Mouse (Mus musculus) testis, adult 2 months (tissue): ENCODE measurements around the gene Prkd3. TPM values are rescaled to one million over a fixed set of nuclear protein-coding genes. Genes with fewer than 3 reads are reported as not detected.

Experiments
- H3K27ac ChIP-seq: fragments of 200-500 bp; 2 replicates; pipeline ENCODE4 v1.5.1; 2012; ENCODE audit warnings: low read depth, low read length; ENCODE audit not compliant: control insufficient read depth, insufficient read depth
- H3K27me3 ChIP-seq: fragments of 200-500 bp; 2 replicates; pipeline ENCODE4 v1.6.1; 2012; ENCODE audit warnings: mild to moderate bottlenecking, low read length, moderate library complexity; ENCODE audit not compliant: control insufficient read depth, insufficient read depth
- H3K36me3 ChIP-seq: fragments of 200-500 bp; 2 replicates; pipeline ENCODE4 v1.6.1; 2012; ENCODE audit warnings: mild to moderate bottlenecking, low read length; ENCODE audit not compliant: control insufficient read depth, insufficient read depth
- H3K4me1 ChIP-seq: fragments of 200-500 bp; 2 replicates; pipeline ENCODE4 v1.6.1; 2012; ENCODE audit warnings: low read length; ENCODE audit not compliant: control insufficient read depth, insufficient read depth
- H3K4me3 ChIP-seq: fragments of 200-500 bp; 2 replicates; pipeline ENCODE4 v1.5.1; 2012; ENCODE audit warnings: low read depth, mild to moderate bottlenecking, low read length, moderate library complexity, mixed read lengths; ENCODE audit not compliant: control insufficient read depth
- CTCF ChIP-seq: fragments of 200-500 bp; IDR thresholded peaks from 2 replicates; pipeline ENCODE4 v1.5.1; 2012; ENCODE audit warnings: low read depth, mild to moderate bottlenecking, inconsistent platforms, low read length, moderate library complexity; ENCODE audit not compliant: control insufficient read depth, insufficient read depth, insufficient replicate concordance
- POLR2A ChIP-seq: fragments of 200-500 bp; IDR thresholded peaks from 2 replicates; pipeline ENCODE4 v1.6.1; 2012; ENCODE audit warnings: low read depth, mild to moderate bottlenecking, inconsistent platforms, low read length, moderate library complexity; ENCODE audit not compliant: control insufficient read depth
- polyA plus RNA-seq: library from polyadenylated mRNA; depleted of rRNA; stranded (reverse); fragments of >200 nt; gene quantifications from 2 replicates; pipeline ENCODE4 v1.2.3, GENCODE M21; 2012

Gene Prkd3
- polyA plus RNA-seq, 1 experiment = 4.2 TPM

GRCm38 (mm10) chr17:79052088-79052812, 31.6 kb upstream of the Prkd3 start:
- Histone ChIP-seq H3K36me3 (no peaks in the 10 kb centered on the region), H3K4me1 (peaks cover 6% of the 10 kb centered on the region), H3K4me3 (peak overlapping the region; percentile 84), H3K27ac (peak overlapping the region; percentile 9), H3K27me3 (no peaks in the 10 kb centered on the region)
- TF ChIP-seq CTCF (no peak), POLR2A (peak; percentile 9; the same call in 1 of the 2 replicates)

GRCm38 (mm10) chr17:79051606-79052005, 31.0 kb upstream of the Prkd3 start, which contains the start of gene Qpct:
TSS of gene Qpct (plus strand) at chr17:79051906.
- Histone ChIP-seq H3K36me3 (no peaks in the 10 kb centered on the region), H3K4me3 (peak within 1 kb of the TSS; percentile 84), H3K27me3 (no peaks in the 10 kb centered on the region), H3K4me1 (peaks cover 6% of the 10 kb centered on the region), H3K27ac (peak within 1 kb of the TSS; percentile 9)
- TF ChIP-seq CTCF (no peak), POLR2A (no peak)

- H3K4me3 ChIP-seq = no peak overlapping the region
- H3K27me3 ChIP-seq = no peaks in the 10 kb centered on the region
- no peak for TF ChIP-seq POLR2A
- no peak for TF ChIP-seq CTCF
- no peak overlapping the region for H3K27ac ChIP-seq
- no peaks in the 10 kb centered on the region for H3K4me1 ChIP-seq
- no peaks in the 10 kb centered on the region for H3K36me3 ChIP-seq
These were observed 23.1 kb upstream of the Prkd3 start for GRCm38 (mm10) chr17:79043705-79044104.

- no peak overlapping the region for H3K27ac ChIP-seq
- no peak overlapping the region for H3K4me3 ChIP-seq
- no peaks in the 10 kb centered on the region for H3K36me3 ChIP-seq
- H3K4me1 ChIP-seq = no peaks in the 10 kb centered on the region
- no peak for TF ChIP-seq CTCF
- no peak for TF ChIP-seq POLR2A
- H3K27me3 ChIP-seq = no peaks in the 10 kb centered on the region
These were observed 19.0 kb upstream of the Prkd3 start for GRCm38 (mm10) chr17:79039660-79040059.

GRCm38 (mm10) chr17:79032782-79033181, 12.2 kb upstream of the Prkd3 start:
- no peak overlapping the region for H3K27ac ChIP-seq
- no peaks in the 10 kb centered on the region for H3K36me3 ChIP-seq
- no peak overlapping the region for H3K4me3 ChIP-seq
- no peaks in the 10 kb centered on the region for H3K4me1 ChIP-seq
- TF ChIP-seq CTCF (no peak), POLR2A (no peak)
- H3K27me3 ChIP-seq = no peaks in the 10 kb centered on the region

GRCm38 (mm10) chr17:79031569-79031968, 11.0 kb upstream of the Prkd3 start:
- Histone ChIP-seq H3K27me3 (no peaks in the 10 kb centered on the region), H3K4me3 (no peak overlapping the region), H3K4me1 (no peaks in the 10 kb centered on the region), H3K36me3 (no peaks in the 10 kb centered on the region), H3K27ac (no peak overlapping the region)
- no peak for TF ChIP-seq CTCF
- TF ChIP-seq POLR2A = no peak

GRCm38 (mm10) chr17:79029226-79029625, 8.6 kb upstream of the Prkd3 start:
- no peak overlapping the region for H3K27ac ChIP-seq
- no peak overlapping the region for H3K4me3 ChIP-seq
- H3K36me3 ChIP-seq = no peaks in the 10 kb centered on the region
- no peaks in the 10 kb centered on the region for H3K27me3 ChIP-seq
- H3K4me1 ChIP-seq = no peaks in the 10 kb centered on the region
- TF ChIP-seq POLR2A (no peak), CTCF (no peak)
